Mouse (Mus musculus): ENCODE results near the gene Elmo1. TPM values are rescaled to one million over a fixed set of nuclear protein-coding genes. Genes with fewer than 3 reads are reported as not detected.

The Elmo1 gene
- polyA plus RNA-seq, 1 experiment from 2014 or later = 19.2 TPM

GRCm38 (mm10) chr13:20099546-20099945 is 9.2 kb downstream of the Elmo1 start:
- Histone ChIP-seq H3K36me3 (no peaks in the 10 kb centered on the region), H3K4me1 (replicated peaks) (peaks cover 19% of the 10 kb centered on the region), H3K27ac (no peak overlapping the region), H3K27me3 (ENCODE audit: insufficient read depth, poor library complexity, severe bottlenecking) (no peaks in the 10 kb centered on the region), H3K4me3 (no peak overlapping the region), H3K9me3 (no peaks in the 10 kb centered on the region)
- 12% methylated on average over 4 of the region's 4 CpGs for WGBS
- DNase-seq (ENCODE audit: low spot score) = no peak

GRCm38 (mm10) chr13:20100357-20100756 is 10.0 kb downstream of the Elmo1 start:
- H3K4me1 ChIP-seq (replicated peaks) = peaks cover 19% of the 10 kb centered on the region
- WGBS = 76% methylated on average over 3 of the region's 3 CpGs
- DNase-seq (ENCODE audit: low spot score) = no peak

GRCm38 (mm10) chr13:20101691-20102090 is 11.3 kb downstream of the Elmo1 start:
- Histone ChIP-seq H3K36me3 (no peaks in the 10 kb centered on the region), H3K9me3 (no peaks in the 10 kb centered on the region), H3K4me3 (no peak overlapping the region), H3K27ac (no peak overlapping the region), H3K4me1 (replicated peaks) (peaks cover 16% of the 10 kb centered on the region), H3K27me3 (ENCODE audit: insufficient read depth, poor library complexity, severe bottlenecking) (no peaks in the 10 kb centered on the region)
- WGBS = 85% methylated on average over 5 of the region's 5 CpGs
- no peak for DNase-seq (ENCODE audit: low spot score)

More at GRCm38 (mm10) chr13:20100357-20100756, 10.0 kb downstream of the Elmo1 start:
- H3K27me3 ChIP-seq (ENCODE audit: insufficient read depth, poor library complexity, severe bottlenecking) = no peaks in the 10 kb centered on the region
- H3K9me3 ChIP-seq = no peaks in the 10 kb centered on the region
- no peak overlapping the region for H3K27ac ChIP-seq
- H3K36me3 ChIP-seq = no peaks in the 10 kb centered on the region
- H3K4me3 ChIP-seq = no peak overlapping the region

- Histone ChIP-seq H3K4me1 (replicated peaks) (peaks cover 8% of the 10 kb centered on the region; the same call in 1 of the 2 replicates), H3K9me3 (no peaks in the 10 kb centered on the region), H3K27me3 (ENCODE audit: insufficient read depth, poor library complexity, severe bottlenecking) (no peaks in the 10 kb centered on the region), H3K4me3 (no peak overlapping the region), H3K36me3 (no peaks in the 10 kb centered on the region), H3K27ac (no peak overlapping the region)
- DNase-seq (ENCODE audit: low spot score) = no peak
- WGBS = 84% methylated on average over 2 of the region's 2 CpGs
Observed at GRCm38 (mm10) chr13:20104791-20105190, 14.4 kb downstream of the Elmo1 start.

- Histone ChIP-seq H3K27ac (no peak overlapping the region), H3K4me3 (no peak overlapping the region), H3K36me3 (no peaks in the 10 kb centered on the region), H3K9me3 (no peaks in the 10 kb centered on the region), H3K27me3 (ENCODE audit: insufficient read depth, poor library complexity, severe bottlenecking) (no peaks in the 10 kb centered on the region), H3K4me1 (replicated peaks) (peaks cover 10% of the 10 kb centered on the region; the same call in 1 of the 2 replicates)
- WGBS = 86% methylated on average over 2 of the region's 2 CpGs
- DNase-seq (ENCODE audit: low spot score) = no peak
Observed at GRCm38 (mm10) chr13:20105996-20106395, 15.6 kb downstream of the Elmo1 start.

GRCm38 (mm10) chr13:20107953-20108498 is 17.6 kb downstream of the Elmo1 start:
- Histone ChIP-seq H3K4me1 (replicated peaks) (peaks cover 11% of the 10 kb centered on the region; the same call in 1 of the 2 replicates), H3K27me3 (ENCODE audit: insufficient read depth, poor library complexity, severe bottlenecking) (no peaks in the 10 kb centered on the region), H3K4me3 (no peak overlapping the region), H3K9me3 (no peaks in the 10 kb centered on the region), H3K27ac (no peak overlapping the region), H3K36me3 (no peaks in the 10 kb centered on the region)
- WGBS = 86% methylated on average over 5 of the region's 5 CpGs
- no peak for DNase-seq (ENCODE audit: low spot score)

- H3K4me1 ChIP-seq (replicated peaks) = peaks cover 14% of the 10 kb centered on the region; the same call in 1 of the 2 replicates
- WGBS = 50% methylated on average over 10 of the region's 10 CpGs
- H3K27ac ChIP-seq = no peak overlapping the region
- no peaks in the 10 kb centered on the region for H3K36me3 ChIP-seq
- no peak for DNase-seq (ENCODE audit: low spot score)
- no peak overlapping the region for H3K4me3 ChIP-seq
- H3K9me3 ChIP-seq = no peaks in the 10 kb centered on the region
- H3K27me3 ChIP-seq (ENCODE audit: insufficient read depth, poor library complexity, severe bottlenecking) = no peaks in the 10 kb centered on the region
Observed at GRCm38 (mm10) chr13:20108956-20109355, 18.6 kb downstream of the Elmo1 start.

- H3K4me1 ChIP-seq (replicated peaks) = peaks cover 14% of the 10 kb centered on the region; the same call in 1 of the 2 replicates
- no peak overlapping the region for H3K27ac ChIP-seq
- no peak for DNase-seq (ENCODE audit: low spot score)
- 55% methylated on average over 2 of the region's 2 CpGs for WGBS
- no peaks in the 10 kb centered on the region for H3K27me3 ChIP-seq (ENCODE audit: insufficient read depth, poor library complexity, severe bottlenecking)
- H3K9me3 ChIP-seq = no peaks in the 10 kb centered on the region
- H3K36me3 ChIP-seq = no peaks in the 10 kb centered on the region
- H3K4me3 ChIP-seq = no peak overlapping the region
Observed at GRCm38 (mm10) chr13:20109446-20109845, 19.1 kb downstream of the Elmo1 start.

GRCm38 (mm10) chr13:20109987-20110680 is 19.7 kb downstream of the Elmo1 start:
- DNase-seq (ENCODE audit: low spot score) = no peak
- Histone ChIP-seq H3K27ac (no peak overlapping the region), H3K27me3 (ENCODE audit: insufficient read depth, poor library complexity, severe bottlenecking) (no peaks in the 10 kb centered on the region), H3K36me3 (no peaks in the 10 kb centered on the region), H3K9me3 (no peaks in the 10 kb centered on the region), H3K4me1 (replicated peaks) (peaks cover 17% of the 10 kb centered on the region; the same call in 1 of the 2 replicates), H3K4me3 (no peak overlapping the region)
- WGBS = 77% methylated on average over 11 of the region's 11 CpGs

- no peaks in the 10 kb centered on the region for H3K27me3 ChIP-seq (ENCODE audit: insufficient read depth, poor library complexity, severe bottlenecking)
- no peaks in the 10 kb centered on the region for H3K36me3 ChIP-seq
- WGBS = 64% methylated on average over 2 of the region's 2 CpGs
- DNase-seq (ENCODE audit: low spot score) = no peak
- peaks cover 29% of the 10 kb centered on the region for H3K4me1 ChIP-seq (replicated peaks)
- H3K4me3 ChIP-seq = no peak overlapping the region
- H3K27ac ChIP-seq = no peak overlapping the region
- H3K9me3 ChIP-seq = no peaks in the 10 kb centered on the region
Observed at GRCm38 (mm10) chr13:20111256-20111800, 20.9 kb downstream of the Elmo1 start.

GRCm38 (mm10) chr13:20115131-20115907 is 24.9 kb downstream of the Elmo1 start:
- no peaks in the 10 kb centered on the region for H3K36me3 ChIP-seq
- H3K9me3 ChIP-seq = no peaks in the 10 kb centered on the region
- H3K27ac ChIP-seq = no peak overlapping the region
- DNase-seq (ENCODE audit: low spot score) = no peak
- H3K4me1 ChIP-seq (replicated peaks) = peaks cover 24% of the 10 kb centered on the region
- WGBS = 61% methylated on average over 9 of the region's 9 CpGs
- no peaks in the 10 kb centered on the region for H3K27me3 ChIP-seq (ENCODE audit: insufficient read depth, poor library complexity, severe bottlenecking)
- H3K4me3 ChIP-seq = no peak overlapping the region

GRCm38 (mm10) chr13:20116019-20116418 is 25.6 kb downstream of the Elmo1 start:
- no peak overlapping the region for H3K27ac ChIP-seq
- no peak overlapping the region for H3K4me3 ChIP-seq
- DNase-seq (ENCODE audit: low spot score) = no peak
- peaks cover 22% of the 10 kb centered on the region for H3K4me1 ChIP-seq (replicated peaks)
- H3K36me3 ChIP-seq = no peaks in the 10 kb centered on the region
- H3K9me3 ChIP-seq = no peaks in the 10 kb centered on the region
- WGBS = 58% methylated on average over 6 of the region's 6 CpGs
- H3K27me3 ChIP-seq (ENCODE audit: insufficient read depth, poor library complexity, severe bottlenecking) = no peaks in the 10 kb centered on the region
